Mouse (Mus musculus) MEL (cell line): ENCODE results near the gene Col23a1. TPM values are rescaled to one million over a fixed set of nuclear protein-coding genes. Genes with fewer than 3 reads are reported as not detected.

Experiments used
- DNase-seq: peaks from one replicate; pipeline ENCODE4 v3.0.0; 2011; ENCODE audit warnings: low read depth, low spot score
- H3K27ac ChIP-seq: 2 replicates; pipeline ENCODE4 v1.5.1; 2012; ENCODE audit warnings: low read depth, mild to moderate bottlenecking, control low read depth, low read length, moderate library complexity; ENCODE audit not compliant: control insufficient read depth
- H3K27me3 ChIP-seq, 2 experiments: fragments of 150-350 bp in 1 of 2; sonication (generic) in 1 of 2; 2 replicates each; pipeline ENCODE4 v1.6.1; 2012; ENCODE audit warnings: low read length in 2 of 2, mild to moderate bottlenecking in 2 of 2, improper control_type of control experiment in 1 of 2, moderate library complexity in 1 of 2; ENCODE audit not compliant: insufficient read depth in 2 of 2, control insufficient read depth in 1 of 2
- H3K36me3 ChIP-seq, 2 experiments: 2 replicates each; pipeline ENCODE4 v1.6.1; 2012 to 2014; ENCODE audit warnings: low read length in 2 of 2, improper control_type of control experiment in 1 of 2, inconsistent platforms in 1 of 2, mild to moderate bottlenecking in 1 of 2; ENCODE audit not compliant: insufficient read depth in 2 of 2, control insufficient read depth in 1 of 2
- H3K4me1 ChIP-seq, 2 experiments: fragments of 150-350 bp in 1 of 2; sonication (generic) in 1 of 2; 2 replicates each; pipeline ENCODE4 v1.6.1; 2012; ENCODE audit warnings: low read length in 2 of 2, improper control_type of control experiment in 1 of 2, mild to moderate bottlenecking in 1 of 2; ENCODE audit not compliant: insufficient read depth in 2 of 2, control insufficient read depth in 1 of 2
- H3K4me3 ChIP-seq, 2 experiments: fragments of 150-350 bp in 1 of 2; sonication (generic) in 1 of 2; 2 replicates each; pipeline ENCODE4 v1.5.1; 2012; ENCODE audit warnings: low read depth in 2 of 2, low read length in 2 of 2, mild to moderate bottlenecking in 2 of 2, moderate library complexity in 2 of 2, control low read depth in 1 of 2, improper control_type of control experiment in 1 of 2; ENCODE audit not compliant: control insufficient read depth in 1 of 2, insufficient read depth in 1 of 2
- H3K79me2 ChIP-seq: 2 replicates; pipeline ENCODE4 v1.6.1; 2012; ENCODE audit warnings: mild to moderate bottlenecking, low read length, moderate library complexity; ENCODE audit not compliant: control insufficient read depth, poor library complexity, insufficient read depth
- H3K9ac ChIP-seq: 2 replicates; pipeline ENCODE4 v1.6.1; 2012; ENCODE audit warnings: low read depth, mild to moderate bottlenecking, control low read depth, low read length, moderate library complexity; ENCODE audit not compliant: control insufficient read depth, poor library complexity, severe bottlenecking
- H3K9me3 ChIP-seq: fragments of 150-350 bp; sonication (generic); replicated peaks from 2 replicates; pipeline ENCODE4 v1.6.1; 2012; ENCODE audit warnings: mild to moderate bottlenecking, low read length, improper control_type of control experiment, moderate library complexity; ENCODE audit not compliant: insufficient read depth
- BHLHE40 ChIP-seq: IDR thresholded peaks from 2 replicates; pipeline ENCODE4 v1.6.1; 2012; ENCODE audit warnings: low read depth, mild to moderate bottlenecking, inconsistent platforms, low read length, improper control_type of control experiment, borderline replicate concordance
- CHD1 ChIP-seq: IDR thresholded peaks from 2 replicates; pipeline ENCODE4 v1.6.1; 2012; ENCODE audit warnings: low read depth, mild to moderate bottlenecking, inconsistent platforms, low read length, improper control_type of control experiment
- CHD2 ChIP-seq: IDR thresholded peaks from 2 replicates; pipeline ENCODE4 v1.6.1; 2011; ENCODE audit warnings: low read length, improper control_type of control experiment
- CTCF ChIP-seq, 3 experiments: IDR thresholded peaks in 2 of 3; conservative IDR thresholded peaks in 1 of 3; 2 replicates each; pipeline ENCODE4 v1.5.1; 2011 to 2012; ENCODE audit warnings: low read length in 3 of 3, low read depth in 2 of 3, mild to moderate bottlenecking in 2 of 3, improper control_type of control experiment in 1 of 3, inconsistent platforms in 1 of 3, mixed read lengths in 1 of 3, moderate library complexity in 1 of 3; ENCODE audit not compliant: control insufficient read depth in 1 of 3, insufficient read depth in 1 of 3, poor library complexity in 1 of 3, severe bottlenecking in 1 of 3
- E2F4 ChIP-seq: IDR thresholded peaks from 2 replicates; pipeline ENCODE4 v1.6.1; 2011; ENCODE audit warnings: low read depth, low read length, improper control_type of control experiment, borderline replicate concordance
- EP300 ChIP-seq, 2 experiments: IDR thresholded peaks; 2 replicates each; pipeline ENCODE4 v1.6.1; 2011; ENCODE audit warnings: improper control_type of control experiment in 2 of 2, low read length in 2 of 2, low read depth in 1 of 2, mild to moderate bottlenecking in 1 of 2
- GABPA ChIP-seq: IDR thresholded peaks from 2 replicates; pipeline ENCODE4 v1.6.1; 2012; ENCODE audit warnings: low read depth, mild to moderate bottlenecking, inconsistent platforms, low read length, improper control_type of control experiment, moderate library complexity
- HCFC1 ChIP-seq: IDR thresholded peaks from 2 replicates; pipeline ENCODE4 v1.6.1; 2012; ENCODE audit warnings: low read depth, mild to moderate bottlenecking, inconsistent platforms, low read length, improper control_type of control experiment, moderate library complexity
- JUND ChIP-seq: IDR thresholded peaks from 2 replicates; pipeline ENCODE4 v1.6.1; 2011; ENCODE audit warnings: low read depth, mild to moderate bottlenecking, improper control_type of control experiment, low read length
- KAT2A ChIP-seq: conservative IDR thresholded peaks from 2 replicates; pipeline ENCODE4 v1.6.1; 2012; ENCODE audit warnings: low read depth, low read length, improper control_type of control experiment, inconsistent platforms
- MAZ ChIP-seq: IDR thresholded peaks from 2 replicates; pipeline ENCODE4 v1.6.1; 2012; ENCODE audit warnings: low read depth, mild to moderate bottlenecking, inconsistent platforms, low read length, improper control_type of control experiment
- MXI1 ChIP-seq: IDR thresholded peaks from 2 replicates; pipeline ENCODE4 v1.6.1; 2011; ENCODE audit warnings: mild to moderate bottlenecking, low read depth, low read length, improper control_type of control experiment
- MYB ChIP-seq: IDR thresholded peaks from 2 replicates; pipeline ENCODE4 v1.6.1; 2011; ENCODE audit warnings: mild to moderate bottlenecking, low read depth, low read length, improper control_type of control experiment
- NELFE ChIP-seq: IDR thresholded peaks from 2 replicates; pipeline ENCODE4 v1.6.1; 2011; ENCODE audit warnings: low read depth, low read length, improper control_type of control experiment
- POLR2AphosphoS2 ChIP-seq: IDR thresholded peaks from 2 replicates; pipeline ENCODE4 v1.6.1; 2011; ENCODE audit warnings: low read length, improper control_type of control experiment
- RCOR1 ChIP-seq: IDR thresholded peaks from 2 replicates; pipeline ENCODE4 v1.6.1; 2012; ENCODE audit warnings: low read depth, mild to moderate bottlenecking, inconsistent platforms, low read length, improper control_type of control experiment
- SMC3 ChIP-seq: IDR thresholded peaks from 2 replicates; pipeline ENCODE4 v1.6.1; 2011; ENCODE audit warnings: low read depth, low read length, improper control_type of control experiment
- UBTF ChIP-seq: IDR thresholded peaks from 2 replicates; pipeline ENCODE4 v1.6.1; 2012; ENCODE audit warnings: low read depth, mild to moderate bottlenecking, inconsistent platforms, low read length, improper control_type of control experiment, moderate library complexity, borderline replicate concordance; ENCODE audit not compliant: insufficient read depth
- USF1 ChIP-seq: IDR thresholded peaks from 2 replicates; pipeline ENCODE4 v1.6.1; 2014; ENCODE audit warnings: low read depth, mild to moderate bottlenecking, inconsistent platforms, low read length, improper control_type of control experiment, moderate library complexity
- ZC3H11A ChIP-seq: IDR thresholded peaks from 2 replicates; pipeline ENCODE4 v1.6.1; 2012; ENCODE audit warnings: low read depth, mild to moderate bottlenecking, inconsistent platforms, low read length, improper control_type of control experiment
- ZMIZ1 ChIP-seq: IDR thresholded peaks from 2 replicates; pipeline ENCODE4 v1.6.1; 2012; ENCODE audit warnings: low read depth, mild to moderate bottlenecking, inconsistent platforms, low read length, improper control_type of control experiment, moderate library complexity
- polyA plus RNA-seq, 2 experiments: library from polyadenylated mRNA; stranded (reverse) in 1 of 2; unstranded in 1 of 2; fragments of >175 nt in 1 of 2; fragments of >200 nt in 1 of 2; gene quantifications; 2 replicates each; pipeline versions ENCODE4 v1.2.1 to v1.2.4; 2012; ENCODE audit warnings: low replicate concordance in 2 of 2, low read depth in 1 of 2; ENCODE audit not compliant: insufficient read length in 2 of 2, insufficient read depth in 1 of 2, missing spikeins in 1 of 2
- total RNA-seq: library from RNA; depleted of rRNA; stranded (reverse); fragments of 300-350 nt; gene quantifications from 2 replicates; pipeline ENCODE4 v1.2.3, GENCODE M21; 2012

Gene Col23a1
- total and polyA plus RNA-seq, 3 experiments = under 0.01 to 0.03 TPM; not detected in 1

GRCm38 (mm10) chr11:51334017-51334416 is 44.3 kb downstream of the Col23a1 start:
- H3K27ac ChIP-seq = no peak overlapping the region
- no peaks in the 10 kb centered on the region for H3K4me1 ChIP-seq
- no peaks in the 10 kb centered on the region for H3K27me3 ChIP-seq
- no peaks in the 10 kb centered on the region for H3K9me3 ChIP-seq
- H3K79me2 ChIP-seq = no peaks in the 10 kb centered on the region
- no peak overlapping the region for H3K9ac ChIP-seq
- no peak for DNase-seq
- H3K4me3 ChIP-seq = no peak overlapping the region
- H3K36me3 ChIP-seq = no peaks in the 10 kb centered on the region
- TF ChIP-seq E2F4 = no peak
- no peak for TF ChIP-seq USF1
- no peak for TF ChIP-seq POLR2AphosphoS2
- no peak for TF ChIP-seq CTCF (IDR thresholded peaks at IDR 0.05 in 2 of 3, conservative IDR thresholded peaks at IDR 0.05 in 1 of 3; ENCODE audit: control insufficient read depth in 1 of 3, insufficient read depth in 1 of 3, low read depth in 2 of 3, low read length in 3 of 3, poor library complexity in 1 of 3, severe bottlenecking in 1 of 3)
- TF ChIP-seq HCFC1 = no peak

- no peaks in the 10 kb centered on the region for H3K9me3 ChIP-seq
- no peaks in the 10 kb centered on the region for H3K79me2 ChIP-seq
- TF ChIP-seq JUND (no peak), ZC3H11A (no peak), KAT2A (no peak), MAZ (no peak), MXI1 (no peak), GABPA (no peak), BHLHE40 (no peak), RCOR1 (no peak), NELFE (no peak)
- no peak overlapping the region for H3K9ac ChIP-seq
- no peak overlapping the region for H3K4me3 ChIP-seq
- no peaks in the 10 kb centered on the region for H3K27me3 ChIP-seq
- H3K27ac ChIP-seq = no peak overlapping the region
- no peaks in the 10 kb centered on the region for H3K36me3 ChIP-seq
- DNase-seq = no peak
- no peaks in the 10 kb centered on the region for H3K4me1 ChIP-seq
Observed at GRCm38 (mm10) chr11:51337585-51337984, 47.9 kb downstream of the Col23a1 start.

- DNase-seq = no peak
- no peaks in the 10 kb centered on the region for H3K27me3 ChIP-seq
- no peak overlapping the region for H3K27ac ChIP-seq
- no peaks in the 10 kb centered on the region for H3K4me1 ChIP-seq
- no peaks in the 10 kb centered on the region for H3K9me3 ChIP-seq
- H3K9ac ChIP-seq = no peak overlapping the region
- no peaks in the 10 kb centered on the region for H3K36me3 ChIP-seq
- no peaks in the 10 kb centered on the region for H3K79me2 ChIP-seq
- TF ChIP-seq ZC3H11A (no peak), NELFE (no peak), MYB (no peak), GABPA (no peak), USF1 (no peak), UBTF (no peak), CHD2 (no peak), POLR2AphosphoS2 (no peak), MAZ (no peak), CTCF (IDR thresholded peaks at IDR 0.05 in 2 of 3, conservative IDR thresholded peaks at IDR 0.05 in 1 of 3; ENCODE audit: control insufficient read depth in 1 of 3, insufficient read depth in 1 of 3, low read depth in 2 of 3, low read length in 3 of 3, poor library complexity in 1 of 3, severe bottlenecking in 1 of 3) (no peak), HCFC1 (no peak), EP300 (IDR thresholded peaks at IDR 0.05; ENCODE audit: low read depth in 1 of 2, low read length in 2 of 2) (no peak), SMC3 (no peak), RCOR1 (no peak), ZMIZ1 (no peak), E2F4 (no peak), CHD1 (no peak)
- no peak overlapping the region for H3K4me3 ChIP-seq
Observed at GRCm38 (mm10) chr11:51338416-51338815, 48.7 kb downstream of the Col23a1 start.
